Mouse (Mus musculus) MEL (cell line): ENCODE data around the gene Pink1. TPM values are rescaled to one million over a fixed set of nuclear protein-coding genes. Genes with fewer than 3 reads are reported as not detected.
A peak's percentile ranks its signal among the peaks of the same experiment; 100 is the strongest.

ENCODE experiments used
- DNase-seq: peaks from one replicate; pipeline ENCODE4 v3.0.0; 2011; ENCODE audit warnings: low read depth, low spot score
- H3K27ac ChIP-seq: 2 replicates; pipeline ENCODE4 v1.5.1; 2012; ENCODE audit warnings: low read depth, mild to moderate bottlenecking, control low read depth, low read length, moderate library complexity; ENCODE audit not compliant: control insufficient read depth
- H3K27me3 ChIP-seq, 2 experiments: fragments of 150-350 bp in 1 of 2; sonication (generic) in 1 of 2; 2 replicates each; pipeline ENCODE4 v1.6.1; 2012; ENCODE audit warnings: low read length in 2 of 2, mild to moderate bottlenecking in 2 of 2, improper control_type of control experiment in 1 of 2, moderate library complexity in 1 of 2; ENCODE audit not compliant: insufficient read depth in 2 of 2, control insufficient read depth in 1 of 2
- H3K36me3 ChIP-seq, 2 experiments: 2 replicates each; pipeline ENCODE4 v1.6.1; 2012 to 2014; ENCODE audit warnings: low read length in 2 of 2, improper control_type of control experiment in 1 of 2, inconsistent platforms in 1 of 2, mild to moderate bottlenecking in 1 of 2; ENCODE audit not compliant: insufficient read depth in 2 of 2, control insufficient read depth in 1 of 2
- H3K4me1 ChIP-seq, 2 experiments: fragments of 150-350 bp in 1 of 2; sonication (generic) in 1 of 2; 2 replicates each; pipeline ENCODE4 v1.6.1; 2012; ENCODE audit warnings: low read length in 2 of 2, improper control_type of control experiment in 1 of 2, mild to moderate bottlenecking in 1 of 2; ENCODE audit not compliant: insufficient read depth in 2 of 2, control insufficient read depth in 1 of 2
- H3K4me3 ChIP-seq, 2 experiments: fragments of 150-350 bp in 1 of 2; sonication (generic) in 1 of 2; 2 replicates each; pipeline ENCODE4 v1.5.1; 2012; ENCODE audit warnings: low read depth in 2 of 2, low read length in 2 of 2, mild to moderate bottlenecking in 2 of 2, moderate library complexity in 2 of 2, control low read depth in 1 of 2, improper control_type of control experiment in 1 of 2; ENCODE audit not compliant: control insufficient read depth in 1 of 2, insufficient read depth in 1 of 2
- H3K79me2 ChIP-seq: 2 replicates; pipeline ENCODE4 v1.6.1; 2012; ENCODE audit warnings: mild to moderate bottlenecking, low read length, moderate library complexity; ENCODE audit not compliant: control insufficient read depth, poor library complexity, insufficient read depth
- H3K9ac ChIP-seq: 2 replicates; pipeline ENCODE4 v1.6.1; 2012; ENCODE audit warnings: low read depth, mild to moderate bottlenecking, control low read depth, low read length, moderate library complexity; ENCODE audit not compliant: control insufficient read depth, poor library complexity, severe bottlenecking
- H3K9me3 ChIP-seq: fragments of 150-350 bp; sonication (generic); replicated peaks from 2 replicates; pipeline ENCODE4 v1.6.1; 2012; ENCODE audit warnings: mild to moderate bottlenecking, low read length, improper control_type of control experiment, moderate library complexity; ENCODE audit not compliant: insufficient read depth
- BHLHE40 ChIP-seq: IDR thresholded peaks from 2 replicates; pipeline ENCODE4 v1.6.1; 2012; ENCODE audit warnings: low read depth, mild to moderate bottlenecking, inconsistent platforms, low read length, improper control_type of control experiment, borderline replicate concordance
- CHD1 ChIP-seq: IDR thresholded peaks from 2 replicates; pipeline ENCODE4 v1.6.1; 2012; ENCODE audit warnings: low read depth, mild to moderate bottlenecking, inconsistent platforms, low read length, improper control_type of control experiment
- CTCF ChIP-seq, 3 experiments: IDR thresholded peaks in 2 of 3; conservative IDR thresholded peaks in 1 of 3; 2 replicates each; pipeline ENCODE4 v1.5.1; 2011 to 2012; ENCODE audit warnings: low read length in 3 of 3, low read depth in 2 of 3, mild to moderate bottlenecking in 2 of 3, improper control_type of control experiment in 1 of 3, inconsistent platforms in 1 of 3, mixed read lengths in 1 of 3, moderate library complexity in 1 of 3; ENCODE audit not compliant: control insufficient read depth in 1 of 3, insufficient read depth in 1 of 3, poor library complexity in 1 of 3, severe bottlenecking in 1 of 3
- ELF1 ChIP-seq: IDR thresholded peaks from 2 replicates; pipeline ENCODE4 v1.6.1; 2014; ENCODE audit warnings: low read depth, mild to moderate bottlenecking, inconsistent platforms, low read length, improper control_type of control experiment, moderate library complexity
- EP300 ChIP-seq, 2 experiments: IDR thresholded peaks; 2 replicates each; pipeline ENCODE4 v1.6.1; 2011; ENCODE audit warnings: improper control_type of control experiment in 2 of 2, low read length in 2 of 2, low read depth in 1 of 2, mild to moderate bottlenecking in 1 of 2
- HCFC1 ChIP-seq: IDR thresholded peaks from 2 replicates; pipeline ENCODE4 v1.6.1; 2012; ENCODE audit warnings: low read depth, mild to moderate bottlenecking, inconsistent platforms, low read length, improper control_type of control experiment, moderate library complexity
- KAT2A ChIP-seq: conservative IDR thresholded peaks from 2 replicates; pipeline ENCODE4 v1.6.1; 2012; ENCODE audit warnings: low read depth, low read length, improper control_type of control experiment, inconsistent platforms
- MAX ChIP-seq: IDR thresholded peaks from 2 replicates; pipeline ENCODE4 v1.6.1; 2011; ENCODE audit warnings: low read length, improper control_type of control experiment
- MAZ ChIP-seq: IDR thresholded peaks from 2 replicates; pipeline ENCODE4 v1.6.1; 2012; ENCODE audit warnings: low read depth, mild to moderate bottlenecking, inconsistent platforms, low read length, improper control_type of control experiment
- MYC ChIP-seq: IDR thresholded peaks from 2 replicates; pipeline ENCODE4 v1.6.1; 2011; ENCODE audit warnings: low read depth, mild to moderate bottlenecking, low read length, improper control_type of control experiment, moderate library complexity
- POLR2A ChIP-seq, 2 experiments: IDR thresholded peaks; 2 replicates each; pipeline ENCODE4 v1.6.1; 2011 to 2012; ENCODE audit warnings: low read length in 2 of 2, mild to moderate bottlenecking in 2 of 2, control low read depth in 1 of 2, improper control_type of control experiment in 1 of 2, low read depth in 1 of 2, moderate library complexity in 1 of 2; ENCODE audit not compliant: control insufficient read depth in 1 of 2, insufficient read depth in 1 of 2, poor library complexity in 1 of 2
- POLR2AphosphoS2 ChIP-seq: IDR thresholded peaks from 2 replicates; pipeline ENCODE4 v1.6.1; 2011; ENCODE audit warnings: low read length, improper control_type of control experiment
- POLR2AphosphoS5 ChIP-seq: IDR thresholded peaks from 2 replicates; pipeline ENCODE4 v1.6.1; 2012; ENCODE audit warnings: low read depth, borderline replicate concordance, mild to moderate bottlenecking, inconsistent platforms, low read length, moderate library complexity, mixed read lengths
- RAD21 ChIP-seq: IDR thresholded peaks from 2 replicates; pipeline ENCODE4 v1.6.1; 2011; ENCODE audit warnings: mild to moderate bottlenecking, low read depth, low read length, improper control_type of control experiment
- RCOR1 ChIP-seq: IDR thresholded peaks from 2 replicates; pipeline ENCODE4 v1.6.1; 2012; ENCODE audit warnings: low read depth, mild to moderate bottlenecking, inconsistent platforms, low read length, improper control_type of control experiment
- SMC3 ChIP-seq: IDR thresholded peaks from 2 replicates; pipeline ENCODE4 v1.6.1; 2011; ENCODE audit warnings: low read depth, low read length, improper control_type of control experiment
- TAL1 ChIP-seq: IDR thresholded peaks from 2 replicates; pipeline ENCODE4 v1.6.1; 2012; ENCODE audit warnings: mild to moderate bottlenecking, inconsistent platforms, low read length, moderate library complexity, mixed read lengths
- TBP ChIP-seq: IDR thresholded peaks from 2 replicates; pipeline ENCODE4 v1.8.0; 2011; ENCODE audit warnings: low read depth, low read length, improper control_type of control experiment
- UBTF ChIP-seq: IDR thresholded peaks from 2 replicates; pipeline ENCODE4 v1.6.1; 2012; ENCODE audit warnings: low read depth, mild to moderate bottlenecking, inconsistent platforms, low read length, improper control_type of control experiment, moderate library complexity, borderline replicate concordance; ENCODE audit not compliant: insufficient read depth
- ZKSCAN1 ChIP-seq: IDR thresholded peaks from 2 replicates; pipeline ENCODE4 v1.6.1; 2012; ENCODE audit warnings: low read depth, mild to moderate bottlenecking, inconsistent platforms, low read length, improper control_type of control experiment, moderate library complexity
- ZNF384 ChIP-seq: IDR thresholded peaks from 2 replicates; pipeline ENCODE4 v1.6.1; 2012; ENCODE audit warnings: low read depth, mild to moderate bottlenecking, inconsistent platforms, low read length, improper control_type of control experiment
- polyA plus RNA-seq, 2 experiments: library from polyadenylated mRNA; stranded (reverse) in 1 of 2; unstranded in 1 of 2; fragments of >175 nt in 1 of 2; fragments of >200 nt in 1 of 2; gene quantifications; 2 replicates each; pipeline versions ENCODE4 v1.2.1 to v1.2.4; 2012; ENCODE audit warnings: low replicate concordance in 2 of 2, low read depth in 1 of 2; ENCODE audit not compliant: insufficient read length in 2 of 2, insufficient read depth in 1 of 2, missing spikeins in 1 of 2
- total RNA-seq: library from RNA; depleted of rRNA; stranded (reverse); fragments of 300-350 nt; gene quantifications from 2 replicates; pipeline ENCODE4 v1.2.3, GENCODE M21; 2012

Pink1 gene
- total and polyA plus RNA-seq, 3 experiments, result 21.2 to 22.1 TPM; not detected in 1

DNA sequence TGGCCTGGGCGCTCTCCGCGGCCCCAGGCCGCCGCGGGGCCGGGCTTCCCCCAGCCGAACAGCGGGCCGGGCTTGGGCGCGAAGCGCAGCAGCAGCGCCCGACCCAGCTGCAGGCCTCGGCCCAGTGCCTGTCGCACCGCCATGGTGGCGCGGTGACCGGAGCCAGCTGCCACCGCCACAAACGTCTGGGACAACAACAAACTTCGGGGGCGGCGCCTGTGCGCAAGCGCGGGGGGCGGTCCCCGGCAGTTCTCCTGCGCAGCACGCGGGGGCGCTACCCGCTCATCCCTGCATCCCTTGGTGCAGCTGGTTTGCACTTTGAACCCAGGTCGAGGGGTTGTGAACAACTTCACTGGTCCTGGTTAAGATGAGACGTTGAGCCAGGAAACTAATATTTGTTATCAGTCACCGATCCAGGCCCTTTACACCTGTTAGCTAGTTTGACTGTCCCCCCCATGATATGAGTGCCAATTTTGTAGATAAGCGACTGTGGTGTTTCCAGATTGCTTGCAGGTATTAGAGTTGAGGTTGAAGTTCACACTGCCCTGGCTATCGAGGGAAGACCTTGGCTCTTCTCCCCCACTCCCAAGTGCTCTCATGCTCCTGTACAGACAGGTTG is at the start of gene Pink1 (continued):
- 0 out of 2 replicates have a peak, but pooled peaks have one; percentile 54 for TF ChIP-seq MAZ
- peak in 1 of 2 experiments; percentile 63; a peak in 3 of 4 replicates for TF ChIP-seq POLR2A (IDR thresholded peaks at IDR 0.05; ENCODE audit: control insufficient read depth in 1 of 2, insufficient read depth in 1 of 2, low read depth in 1 of 2, low read length in 2 of 2, poor library complexity in 1 of 2)
- no peak for TF ChIP-seq RCOR1
- no peak for TF ChIP-seq EP300 (IDR thresholded peaks at IDR 0.05; ENCODE audit: low read depth in 1 of 2, low read length in 2 of 2)

DNA sequence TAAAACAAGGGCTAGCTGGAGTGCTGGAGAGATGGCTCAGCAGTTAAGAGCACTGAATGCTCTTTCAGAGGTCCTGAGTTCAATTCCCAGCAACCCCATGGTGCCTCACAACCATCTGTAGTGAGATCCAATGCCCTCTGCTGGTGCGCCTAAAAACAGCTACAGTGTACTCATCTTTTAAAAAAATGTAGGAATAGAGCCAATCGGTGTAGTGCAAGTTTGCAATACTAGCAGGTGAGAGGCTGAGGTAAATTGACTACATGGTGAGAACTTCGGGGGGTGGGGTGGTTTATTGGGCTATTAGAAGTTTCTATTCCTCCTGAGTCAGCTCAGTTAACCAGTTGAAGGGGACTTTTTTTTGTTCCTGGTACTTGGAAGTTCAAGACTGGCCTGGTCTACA is 49.0 kb upstream of the Pink1 start:
- Histone ChIP-seq H3K9ac (no peak overlapping the region), H3K9me3 (no peaks in the 10 kb centered on the region), H3K79me2 (no peaks in the 10 kb centered on the region), H3K27ac (no peak overlapping the region), H3K27me3 (no peaks in the 10 kb centered on the region), H3K36me3 (no peaks in the 10 kb centered on the region), H3K4me1 (peaks cover 0 to 4% of the 10 kb centered on the region in 2 experiments; a peak in 1 of 4 replicates), H3K4me3 (no peak overlapping the region)
- peak; percentile 32 for DNase-seq
- TF ChIP-seq SMC3 (peak; percentile 35), POLR2A (IDR thresholded peaks at IDR 0.05; ENCODE audit: control insufficient read depth in 1 of 2, insufficient read depth in 1 of 2, low read depth in 1 of 2, low read length in 2 of 2, poor library complexity in 1 of 2) (no peak), CTCF (IDR thresholded peaks at IDR 0.05 in 2 of 3, conservative IDR thresholded peaks at IDR 0.05 in 1 of 3; ENCODE audit: control insufficient read depth in 1 of 3, insufficient read depth in 1 of 3, low read depth in 2 of 3, low read length in 3 of 3, poor library complexity in 1 of 3, severe bottlenecking in 1 of 3) (peak in 2 of 3 experiments; percentile 15 to 32; a peak in 3 of 6 replicates), UBTF (no peak), TBP (no peak), CHD1 (no peak), ZNF384 (peak; percentile 49; the same call in 1 of the 2 replicates), ELF1 (no peak), RAD21 (peak; percentile 0; the same call in 1 of the 2 replicates), KAT2A (no peak)

DNA sequence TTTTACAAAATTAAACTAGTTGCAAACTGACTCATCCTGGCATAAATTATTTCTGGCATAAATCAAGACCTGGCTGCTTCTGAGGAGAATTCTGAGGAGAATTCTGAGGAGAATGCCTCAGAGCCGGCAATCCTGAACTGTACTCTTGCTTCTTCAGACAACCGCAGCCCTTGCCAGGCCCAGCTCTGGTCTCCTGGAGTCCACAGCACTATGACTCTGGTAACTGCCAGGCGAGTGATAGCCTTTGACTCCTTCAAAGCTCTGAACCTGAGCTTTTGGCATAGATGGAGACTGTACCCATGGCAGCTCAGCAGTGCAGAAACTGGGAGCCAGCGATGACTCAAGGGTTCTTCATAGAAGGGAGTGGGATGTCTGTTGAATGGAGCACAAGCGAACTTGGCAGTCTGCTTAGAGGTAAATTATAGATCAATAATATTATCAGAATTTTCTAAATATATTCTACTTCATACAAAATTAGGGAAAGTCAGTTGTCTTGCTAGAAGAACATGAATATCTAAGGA is 44.9 kb upstream of the Pink1 start:
- Histone ChIP-seq H3K4me1 (peaks cover 0 to 8% of the 10 kb centered on the region in 2 experiments; a peak in 1 of 4 replicates), H3K4me3 (no peak overlapping the region), H3K27ac (no peak overlapping the region), H3K36me3 (peaks cover 0 to 3% of the 10 kb centered on the region in 2 experiments; a peak in 2 of 4 replicates), H3K9me3 (no peaks in the 10 kb centered on the region), H3K9ac (no peak overlapping the region), H3K79me2 (no peaks in the 10 kb centered on the region), H3K27me3 (no peaks in the 10 kb centered on the region)
- TF ChIP-seq SMC3, result no peak
- TF ChIP-seq EP300 (IDR thresholded peaks at IDR 0.05; ENCODE audit: low read depth in 1 of 2, low read length in 2 of 2), result no peak
- TF ChIP-seq HCFC1, result no peak
- TF ChIP-seq ZKSCAN1, result no peak
- TF ChIP-seq UBTF, result no peak
- no peak for TF ChIP-seq MYC
- TF ChIP-seq POLR2AphosphoS5, result no peak
- no peak for TF ChIP-seq TAL1
- TF ChIP-seq POLR2A (IDR thresholded peaks at IDR 0.05; ENCODE audit: control insufficient read depth in 1 of 2, insufficient read depth in 1 of 2, low read depth in 1 of 2, low read length in 2 of 2, poor library complexity in 1 of 2), result no peak
- no peak for TF ChIP-seq CHD1
- no peak for TF ChIP-seq POLR2AphosphoS2
- TF ChIP-seq BHLHE40, result no peak
- no peak for TF ChIP-seq MAX
- DNase-seq, result no peak
